Mouse (Mus musculus): ENCODE data around the gene Car8.

- TF ChIP-seq CTCF (IDR thresholded peaks at IDR 0.05; ENCODE audit: borderline replicate concordance, insufficient read depth, low read depth, low read length) (no peak), POLR2A (IDR thresholded peaks at IDR 0.05; ENCODE audit: borderline replicate concordance, insufficient read depth, low read length) (no peak)
Observed at GRCm38 (mm10) chr4:8232393-8233111, 6.3 kb downstream of the Car8 start.

Measured in cerebellum, adult 2 months (tissue).